Mouse (Mus musculus) urinary bladder, adult 2 months (tissue): ENCODE measurements around the gene Zfp467. TPM values are rescaled to one million over a fixed set of nuclear protein-coding genes. Genes with fewer than 3 reads are reported as not detected.
A peak's percentile ranks its signal among the peaks of the same experiment; 100 is the strongest.

Experiments
- DNase-seq: peaks from one replicate; pipeline ENCODE4 v3.0.0; 2022; ENCODE audit warnings: low spot score
- polyA plus RNA-seq: library from polyadenylated mRNA; depleted of rRNA; stranded (reverse); fragments of >200 nt; gene quantifications from 2 replicates; pipeline ENCODE4 v1.2.3, GENCODE M21; 2012

The Zfp467 gene
- polyA plus RNA-seq, 1 experiment = 55.6 TPM

DNA sequence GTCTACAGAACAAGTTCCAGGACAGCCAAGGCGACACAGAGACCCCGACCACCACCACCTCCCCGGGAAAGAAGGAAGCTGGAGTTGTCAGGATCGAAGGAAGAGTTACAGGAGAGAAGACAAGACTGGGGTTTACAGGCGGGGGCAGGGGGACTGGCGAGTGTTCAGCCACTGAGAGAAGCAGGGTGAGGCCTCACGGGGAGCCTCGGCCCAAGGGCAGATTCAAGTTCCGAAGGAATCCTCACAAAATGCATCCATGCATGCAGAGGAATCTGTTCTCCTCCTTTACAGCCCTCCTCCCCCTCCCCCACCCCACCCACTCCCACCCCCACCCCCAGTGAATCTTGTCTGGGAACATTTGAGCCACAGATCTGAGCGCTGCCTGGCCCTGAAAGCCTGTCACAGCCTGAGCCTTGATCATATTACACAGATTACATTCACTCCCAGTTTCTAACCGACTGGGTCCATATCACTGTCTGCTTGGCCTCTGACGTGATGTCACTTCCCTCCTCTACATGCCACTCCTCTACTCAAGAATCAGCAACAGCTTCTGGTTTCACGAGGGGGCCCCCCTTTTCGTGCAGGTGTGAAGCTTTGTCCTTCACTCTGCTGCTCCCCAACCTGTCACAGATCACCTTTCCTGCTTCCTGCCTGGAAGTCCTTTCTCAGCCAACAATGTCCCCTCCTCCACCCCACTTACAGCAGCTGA lies 5.2 kb downstream of the Zfp467 start:
- DNase-seq = no peak

- DNase-seq = no peak
Observed at GRCm38 (mm10) chr6:48439654-48440053, 6.0 kb downstream of the Zfp467 start.

- no peak for DNase-seq
Observed at GRCm38 (mm10) chr6:48438475-48439125, 7.0 kb downstream of the Zfp467 start.

- no peak for DNase-seq
Observed at GRCm38 (mm10) chr6:48437679-48438376, 7.8 kb downstream of the Zfp467 start.

GRCm38 (mm10) chr6:48435706-48436349 lies 9.8 kb downstream of the Zfp467 start:
- DNase-seq = no peak

GRCm38 (mm10) chr6:48435111-48435510 lies 10.5 kb downstream of the Zfp467 start:
- DNase-seq = no peak

DNA sequence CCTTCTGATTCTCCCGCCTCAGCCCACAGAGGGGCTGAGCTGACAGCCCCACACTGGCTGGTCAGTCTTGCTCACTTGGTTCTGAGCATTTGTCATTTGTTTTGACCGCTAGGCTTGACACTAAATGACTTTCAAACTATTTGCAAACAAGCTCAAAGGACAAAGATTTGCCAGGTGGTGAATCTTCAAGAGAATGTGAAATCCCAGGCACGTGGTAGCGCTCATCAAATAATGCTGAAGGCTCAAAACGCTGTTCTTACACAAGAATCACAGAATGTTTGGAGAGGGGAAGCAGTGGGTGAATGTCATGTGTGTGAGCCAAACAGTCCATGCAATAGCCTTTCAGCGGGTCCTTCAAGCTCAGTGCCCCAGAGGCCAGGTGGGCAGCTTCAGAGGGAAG lies 11.0 kb downstream of the Zfp467 start:
- DNase-seq = no peak

GRCm38 (mm10) chr6:48432893-48433816 lies 12.5 kb downstream of the Zfp467 start:
- no peak for DNase-seq

- no peak for DNase-seq
Observed at GRCm38 (mm10) chr6:48430748-48431147, 14.9 kb downstream of the Zfp467 start.

DNA sequence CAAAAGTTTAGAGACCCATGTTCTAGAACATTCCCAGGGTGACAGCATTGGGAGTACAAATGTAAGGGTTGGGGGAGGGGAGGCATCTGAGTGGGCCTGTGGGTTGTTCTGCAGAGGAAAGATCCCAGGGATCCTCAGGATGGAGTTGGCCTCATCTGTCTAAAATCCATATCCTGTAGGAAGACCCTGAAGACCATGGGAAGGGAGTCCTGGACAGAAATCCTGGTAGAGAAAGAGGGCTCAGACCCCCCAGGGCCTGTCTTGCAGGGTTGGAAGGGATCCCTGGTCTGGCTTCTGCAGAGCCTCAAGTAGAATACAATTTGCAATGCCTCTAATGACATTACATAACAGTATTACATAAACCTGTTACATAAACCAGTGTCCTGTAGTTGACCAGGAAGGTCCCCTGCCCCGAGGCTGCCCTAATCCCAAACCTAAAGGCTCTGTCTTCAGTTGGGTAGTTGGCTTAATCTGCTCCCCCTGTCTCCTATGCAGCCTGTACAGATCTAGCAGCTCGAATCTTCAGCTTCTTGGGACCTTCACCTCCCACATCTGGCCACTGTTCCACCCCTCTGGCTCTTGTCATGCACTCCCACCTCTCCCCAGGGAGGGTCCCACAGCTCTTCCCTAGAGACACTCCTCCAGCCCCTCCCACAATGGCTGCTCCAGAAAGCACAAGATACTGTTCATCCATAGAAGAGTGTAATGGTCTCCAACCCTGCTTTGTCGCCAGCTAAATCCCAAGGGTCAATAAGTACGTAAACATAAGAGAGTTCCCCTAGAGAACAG lies 16.7 kb downstream of the Zfp467 start:
- no peak for DNase-seq

- no peak for DNase-seq
Observed at GRCm38 (mm10) chr6:48426956-48427355, 18.7 kb downstream of the Zfp467 start.

DNA sequence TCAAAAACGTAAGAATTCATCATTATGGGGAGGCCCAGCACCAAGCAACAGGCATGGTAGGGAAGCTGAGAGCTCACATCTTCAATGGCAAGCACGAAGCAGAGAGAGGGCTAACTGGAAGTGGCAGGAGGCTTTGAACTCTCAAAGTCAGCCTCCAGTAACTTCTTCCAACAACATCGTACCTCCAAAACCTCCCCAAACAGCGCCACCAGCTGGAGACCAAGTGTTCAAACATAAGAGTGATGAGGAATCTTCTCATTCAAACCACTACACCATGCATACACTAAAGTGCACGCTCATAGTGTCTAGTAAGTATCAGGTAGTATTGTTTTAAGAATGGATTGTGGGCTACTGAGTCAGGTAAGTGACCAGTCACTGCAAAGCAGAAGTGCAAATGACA lies 21.6 kb downstream of the Zfp467 start:
- no peak for DNase-seq

DNA sequence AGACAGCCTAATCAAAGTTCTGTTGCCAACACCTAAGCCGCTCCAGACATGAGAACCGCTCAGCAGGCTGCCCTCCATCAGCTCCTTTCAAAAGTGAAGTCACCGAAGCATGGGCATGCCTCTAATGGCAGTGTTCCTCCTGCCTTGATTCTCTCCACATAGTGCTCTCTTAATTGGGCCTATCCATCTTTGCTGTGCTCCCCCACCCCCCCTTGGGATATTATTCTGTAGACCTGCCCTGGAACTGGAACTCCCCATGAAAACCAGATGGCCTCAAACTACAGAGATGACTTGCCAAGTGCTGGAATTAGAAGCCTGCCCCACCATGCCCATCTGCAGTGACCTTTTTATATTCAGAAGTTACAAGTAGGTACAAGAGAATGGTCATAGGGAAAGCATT lies 22.3 kb downstream of the Zfp467 start:
- no peak for DNase-seq

- DNase-seq = no peak
Observed at GRCm38 (mm10) chr6:48420647-48421046, 25.0 kb downstream of the Zfp467 start.

- DNase-seq = no peak
Observed at GRCm38 (mm10) chr6:48416486-48416885, 29.1 kb downstream of the Zfp467 start.

- DNase-seq = peak; percentile 17
Observed at GRCm38 (mm10) chr6:48415636-48416035, 30.0 kb downstream of the Zfp467 start.

DNA sequence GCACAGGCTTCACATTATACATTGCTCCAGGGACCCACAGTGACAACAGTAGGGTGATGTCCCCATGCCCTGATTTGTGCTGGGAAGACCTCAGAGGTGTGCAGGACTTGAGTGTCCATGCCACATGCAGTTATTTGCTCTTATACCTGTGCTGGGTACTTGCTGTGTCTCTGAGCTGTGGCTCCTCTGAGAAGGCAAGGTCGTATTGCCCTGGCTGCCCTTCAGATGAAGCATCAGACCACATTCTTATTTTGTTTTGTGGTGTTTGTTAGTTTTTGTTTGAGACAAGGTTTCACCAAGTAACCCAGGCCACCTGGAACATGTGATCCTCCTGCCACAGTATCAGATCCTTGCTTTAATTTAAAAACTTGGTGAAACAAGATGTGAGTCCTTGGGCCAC lies 30.7 kb downstream of the Zfp467 start:
- peak; percentile 11 for DNase-seq

GRCm38 (mm10) chr6:48413081-48413480 lies 32.5 kb downstream of the Zfp467 start:
- DNase-seq = peak; percentile 23

DNA sequence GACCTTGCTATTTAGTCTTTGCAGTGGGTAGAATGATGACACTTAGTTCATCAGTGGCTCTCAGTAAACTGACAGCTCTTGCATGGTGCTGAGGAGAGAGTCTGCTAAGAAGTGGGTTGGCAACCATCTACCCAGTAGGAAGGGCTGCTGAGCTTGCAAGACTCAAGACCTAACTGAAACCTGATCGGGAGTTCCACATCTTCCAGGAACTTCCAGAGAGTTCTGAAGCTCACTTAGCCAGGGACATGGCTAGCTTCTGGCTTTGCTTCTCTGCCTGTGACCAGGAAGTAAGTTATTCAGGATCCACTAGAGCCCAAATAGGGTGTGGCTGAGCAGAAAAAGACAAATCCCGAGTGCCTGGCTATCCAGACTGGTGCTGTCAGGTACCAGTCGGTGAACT lies 33.0 kb downstream of the Zfp467 start:
- no peak for DNase-seq

DNA sequence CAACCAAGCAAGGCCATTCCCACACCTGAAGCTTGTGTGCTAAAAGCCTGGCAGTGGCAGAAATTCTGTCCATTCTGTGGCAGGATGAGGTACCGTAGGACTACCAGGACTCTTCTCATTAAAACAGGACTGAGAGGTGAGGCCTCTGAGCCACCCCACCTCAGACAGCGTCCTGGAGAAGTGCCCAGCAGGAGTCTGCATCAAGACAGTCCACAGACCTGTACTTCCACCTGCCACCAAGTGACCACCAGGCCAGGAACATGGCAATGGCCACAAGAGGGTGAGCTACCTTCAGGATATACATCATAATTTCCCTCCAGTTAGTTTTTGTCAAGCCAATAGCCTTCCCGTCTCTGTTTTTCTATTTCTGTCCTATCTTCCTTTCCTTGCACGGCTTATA lies 33.5 kb downstream of the Zfp467 start:
- no peak for DNase-seq
